Mouse (Mus musculus): ENCODE results near the gene Fsd1.
A peak's percentile ranks its signal among the peaks of the same experiment; 100 is the strongest.

Gene Fsd1

GRCm38 (mm10) chr17:56027801-56028441 lies 41.6 kb downstream of the Fsd1 start:
- no peak for DNase-seq (ENCODE audit: low read depth, low spot score)

GRCm38 (mm10) chr17:56030238-56030870 lies 44.0 kb downstream of the Fsd1 start:
- no peak for DNase-seq (ENCODE audit: low read depth, low spot score)

DNA sequence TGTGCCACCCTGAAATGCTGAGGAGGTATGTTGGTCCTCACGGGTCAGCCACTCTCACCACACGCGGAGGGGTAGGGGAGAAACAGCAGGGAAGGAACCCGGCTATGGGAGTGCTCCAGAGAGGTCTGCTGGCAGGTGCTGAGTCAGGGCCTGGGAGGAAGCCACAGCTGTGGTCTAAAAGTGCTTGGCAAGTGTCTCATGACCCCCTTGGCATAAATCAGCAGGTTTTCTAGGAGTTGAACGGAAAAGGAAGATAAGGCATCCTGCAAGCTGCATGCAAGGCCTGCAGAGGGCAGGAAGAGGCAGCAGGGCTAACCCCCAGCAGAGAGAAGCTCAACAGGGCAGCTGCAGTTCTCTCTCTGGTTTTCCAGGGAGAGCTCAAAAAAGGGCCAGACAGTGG lies 44.6 kb downstream of the Fsd1 start:
- no peak for DNase-seq (ENCODE audit: low read depth, low spot score)

- DNase-seq (ENCODE audit: low read depth, low spot score) = no peak
These were observed 45.1 kb downstream of the Fsd1 start for GRCm38 (mm10) chr17:56031431-56031830.

DNA sequence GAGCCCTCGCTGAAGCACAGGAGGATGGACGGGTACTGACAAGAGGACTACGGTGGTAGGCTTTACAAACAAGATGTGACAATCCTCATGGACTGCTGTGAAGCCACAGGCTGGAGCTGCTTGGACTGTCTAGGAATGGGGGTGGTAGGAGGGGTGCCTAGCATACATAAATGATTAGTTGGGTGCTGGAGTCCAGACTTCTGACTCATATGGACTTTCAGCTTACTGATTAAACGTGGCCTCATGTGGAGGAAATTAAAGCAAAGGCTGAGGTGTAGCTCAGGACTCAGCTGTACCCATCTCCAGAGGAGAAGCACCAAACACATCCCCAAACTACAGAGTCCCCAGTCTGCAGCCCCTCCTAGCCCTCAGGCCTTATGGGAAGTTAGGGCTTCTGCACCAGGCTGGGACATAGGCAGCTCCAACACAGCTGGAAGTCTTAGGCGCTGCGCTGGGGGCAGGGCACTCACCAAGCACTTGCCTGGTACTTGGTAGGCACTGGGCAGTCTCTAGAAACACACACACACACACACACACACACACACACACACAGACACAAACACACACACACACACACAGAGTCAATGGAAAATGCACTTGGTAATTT lies 45.9 kb downstream of the Fsd1 start:
- DNase-seq (ENCODE audit: low read depth, low spot score) = no peak

GRCm38 (mm10) chr17:56032831-56033230 lies 46.5 kb downstream of the Fsd1 start:
- peak; percentile 57 for DNase-seq (ENCODE audit: low read depth, low spot score)

GRCm38 (mm10) chr17:56034040-56034725 lies 47.9 kb downstream of the Fsd1 start:
- peak; percentile 49 for DNase-seq (ENCODE audit: low read depth, low spot score)

DNA sequence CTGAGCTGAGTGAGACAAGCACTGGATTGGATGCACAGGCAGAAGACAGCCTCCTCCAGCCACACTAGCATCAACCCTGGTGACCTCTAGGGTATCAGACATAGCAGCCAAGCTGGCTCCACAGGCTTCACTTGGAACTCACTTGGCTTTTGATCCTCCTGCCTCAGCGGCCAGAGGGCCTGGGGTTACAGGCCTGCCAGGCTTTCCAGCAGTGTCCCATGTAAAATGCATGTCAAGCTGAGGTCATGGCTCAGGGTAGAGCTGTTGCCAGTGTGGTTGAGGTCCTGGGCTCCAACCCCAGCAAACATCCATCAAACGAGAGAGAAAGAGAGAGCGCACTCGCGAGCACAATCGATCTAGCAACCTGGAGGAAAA lies 48.4 kb downstream of the Fsd1 start:
- no peak for DNase-seq (ENCODE audit: low read depth, low spot score)

DNA sequence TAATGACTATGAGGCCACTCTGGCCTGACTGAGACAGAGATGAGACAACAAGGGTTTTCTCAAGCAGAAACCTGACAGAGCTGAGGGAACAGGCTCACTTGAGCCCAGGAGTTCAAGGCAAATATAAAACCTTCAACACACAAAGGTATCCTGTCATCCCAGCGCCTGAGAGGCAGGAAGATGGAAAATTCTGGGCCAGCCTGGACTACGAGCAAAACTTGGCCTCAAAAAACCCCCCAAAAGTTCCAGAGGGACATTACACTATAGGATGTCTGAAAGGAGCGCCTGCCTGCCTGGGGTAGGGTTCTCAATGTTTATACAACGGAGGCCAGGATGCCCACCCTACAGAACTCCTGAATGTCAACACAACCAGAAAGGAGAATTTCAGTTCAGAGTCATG lies 48.9 kb downstream of the Fsd1 start:
- DNase-seq (ENCODE audit: low read depth, low spot score) = no peak

GRCm38 (mm10) chr17:56036176-56036900 lies 50.0 kb downstream of the Fsd1 start, which contains the start of gene Sh3gl1:
TSS of gene Sh3gl1 (minus strand) at chr17:56036635.
- DNase-seq (ENCODE audit: low read depth, low spot score) = peak; percentile 100

GRCm38 (mm10) chr17:56036901-56037287 lies 50.6 kb downstream of the Fsd1 start:
- DNase-seq (ENCODE audit: low read depth, low spot score) = no peak

DNA sequence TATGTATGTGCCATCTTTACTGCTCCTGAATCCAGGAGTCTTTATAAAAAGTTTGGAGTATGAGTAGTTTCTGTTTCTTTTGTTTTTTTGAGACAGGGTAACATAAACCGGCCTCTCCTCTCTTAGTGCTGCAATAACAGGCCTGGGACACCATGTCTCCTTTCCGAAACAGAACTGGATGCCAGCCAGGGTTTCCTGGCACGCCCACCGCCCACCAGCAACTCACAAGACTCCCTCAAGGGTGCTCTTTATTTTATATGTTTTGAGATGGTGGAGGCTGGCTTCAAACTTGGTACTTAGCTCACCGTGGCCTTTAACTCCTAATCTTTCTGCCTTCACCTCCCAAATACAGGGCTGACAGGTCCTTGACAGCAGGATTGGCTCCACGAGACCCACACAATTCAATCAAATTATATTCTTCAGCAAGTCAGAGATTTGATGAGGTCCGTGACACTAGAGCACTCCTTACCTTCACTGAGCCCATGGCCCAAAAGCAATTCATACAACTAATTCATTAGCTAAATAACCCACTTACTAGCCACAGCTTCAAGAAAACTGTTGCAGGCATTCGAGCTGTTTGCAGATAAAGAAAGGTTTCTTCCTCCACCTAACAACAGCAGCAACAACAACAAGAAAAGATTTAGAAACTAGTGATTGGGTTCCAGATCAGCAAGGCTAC lies 52.4 kb downstream of the Fsd1 start:
- DNase-seq (ENCODE audit: low read depth, low spot score) = no peak

- no peak for DNase-seq (ENCODE audit: low read depth, low spot score)
These were observed 53.0 kb downstream of the Fsd1 start for GRCm38 (mm10) chr17:56039345-56039744.

- peak; percentile 97 for DNase-seq (ENCODE audit: low read depth, low spot score)
These were observed 53.9 kb downstream of the Fsd1 start, which contains the start of gene Chaf1a for GRCm38 (mm10) chr17:56040030-56040856. TSS of gene Chaf1a (plus strand) at chr17:56040439.

DNA sequence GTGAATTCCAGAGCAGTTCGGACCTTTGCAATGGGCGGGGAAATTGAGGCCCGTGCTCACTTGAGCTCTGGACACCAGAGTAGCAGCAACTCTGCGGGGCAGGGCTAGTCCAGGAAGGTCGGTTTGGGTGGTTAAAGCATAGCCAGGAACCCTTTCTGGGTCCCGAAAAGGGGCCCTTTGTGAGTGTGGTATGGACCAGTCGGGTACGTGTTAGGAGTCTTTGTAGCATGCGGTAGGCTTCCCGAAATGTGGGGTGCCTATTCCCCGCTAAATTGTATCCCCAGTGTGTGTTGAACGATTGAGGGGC lies 54.5 kb downstream of the Fsd1 start:
- DNase-seq (ENCODE audit: low read depth, low spot score) = no peak

Data from CD4-positive, CD25-positive, alpha-beta regulatory T cell, adult 2 months (primary cell).